Mouse (Mus musculus) forebrain, embryonic 10.5 days (tissue): ENCODE results near the gene Txndc8. TPM values are rescaled to one million over a fixed set of nuclear protein-coding genes. Genes with fewer than 3 reads are reported as not detected.

Source experiments
- DNase-seq: peaks from one replicate; pipeline ENCODE4 v3.0.0-alpha.2; 2017; ENCODE audit warnings: low spot score; ENCODE audit errors: extremely low spot score
- H3K27ac ChIP-seq: fragments of 300-500 bp; sonication (generic); 2 replicates; pipeline ENCODE4 v1.5.1; 2016; ENCODE audit warnings: mild to moderate bottlenecking
- H3K27me3 ChIP-seq: fragments of 300-500 bp; sonication (generic); 2 replicates; pipeline ENCODE4 v1.6.1; 2016; ENCODE audit warnings: mild to moderate bottlenecking; ENCODE audit not compliant: poor library complexity, severe bottlenecking
- H3K36me3 ChIP-seq: fragments of 300-500 bp; sonication (generic); replicated peaks from 2 replicates; pipeline ENCODE4 v1.6.1; 2016; ENCODE audit warnings: mild to moderate bottlenecking, moderate library complexity
- H3K4me1 ChIP-seq: fragments of 300-500 bp; sonication (generic); 2 replicates; pipeline ENCODE4 v1.6.1; 2016
- H3K4me3 ChIP-seq: fragments of 300-500 bp; sonication (generic); 2 replicates; pipeline ENCODE4 v1.5.1; 2016; ENCODE audit warnings: mild to moderate bottlenecking, moderate library complexity
- H3K9me3 ChIP-seq: fragments of 300-500 bp; sonication (generic); 2 replicates; pipeline ENCODE4 v1.6.1; 2016; ENCODE audit warnings: mild to moderate bottlenecking, moderate library complexity
- WGBS: fragments of 180-500 bp; shearing (Covaris S2); methylation state at CpG from one replicate; pipeline ENCODE4 v1.1.7; 2016; 5-methylcytosine and 5-hydroxymethylcytosine counted together
- polyA plus RNA-seq: library from polyadenylated mRNA; unstranded; fragments of >200 nt; fragmentation: Nextera tagmentation; extraction: Ambion mirVana; gene quantifications from 2 replicates; pipeline ENCODE4 v1.2.1, GENCODE M21; 2016

The Txndc8 gene
- not detected in 2 replicates for polyA plus RNA-seq

- Histone ChIP-seq H3K4me1 (no peaks in the 10 kb centered on the region), H3K27ac (no peak within 1 kb of the TSS), H3K9me3 (no peaks in the 10 kb centered on the region), H3K4me3 (no peak within 1 kb of the TSS), H3K36me3 (no peaks in the 10 kb centered on the region), H3K27me3 (no peaks in the 10 kb centered on the region)
- no peak for DNase-seq
- WGBS = 94% methylated on average over 5 of the region's 5 CpGs
Observed at GRCm38 (mm10) chr4:58009024-58009423, at the start of gene Txndc8. TSS of gene Txndc8 (minus strand) at chr4:58009124.

- Histone ChIP-seq H3K4me1 (no peaks in the 10 kb centered on the region), H3K27ac (no peak overlapping the region), H3K4me3 (no peak overlapping the region), H3K27me3 (no peaks in the 10 kb centered on the region), H3K9me3 (no peaks in the 10 kb centered on the region), H3K36me3 (no peaks in the 10 kb centered on the region)
- DNase-seq = no peak
Observed at GRCm38 (mm10) chr4:58055653-58056052, 46.7 kb upstream of the Txndc8 start.

- no peaks in the 10 kb centered on the region for H3K9me3 ChIP-seq
- no peak overlapping the region for H3K27ac ChIP-seq
- H3K36me3 ChIP-seq = no peaks in the 10 kb centered on the region
- WGBS = 74% methylated on average over 5 of the region's 5 CpGs
- no peaks in the 10 kb centered on the region for H3K4me1 ChIP-seq
- DNase-seq = no peak
- no peak overlapping the region for H3K4me3 ChIP-seq
- H3K27me3 ChIP-seq = no peaks in the 10 kb centered on the region
Observed at GRCm38 (mm10) chr4:58054441-58054840, 45.5 kb upstream of the Txndc8 start.

- DNase-seq = no peak
- WGBS = 83% methylated on average over 8 of the region's 8 CpGs
- Histone ChIP-seq H3K9me3 (no peaks in the 10 kb centered on the region), H3K27me3 (no peaks in the 10 kb centered on the region), H3K36me3 (no peaks in the 10 kb centered on the region), H3K27ac (no peak overlapping the region), H3K4me3 (no peak overlapping the region), H3K4me1 (no peaks in the 10 kb centered on the region)
Observed at GRCm38 (mm10) chr4:58050746-58051145, 41.8 kb upstream of the Txndc8 start.

GRCm38 (mm10) chr4:58050276-58050675 lies 41.4 kb upstream of the Txndc8 start:
- Histone ChIP-seq H3K4me1 (no peaks in the 10 kb centered on the region), H3K4me3 (no peak overlapping the region), H3K36me3 (no peaks in the 10 kb centered on the region), H3K27me3 (no peaks in the 10 kb centered on the region), H3K27ac (no peak overlapping the region), H3K9me3 (no peaks in the 10 kb centered on the region)
- no peak for DNase-seq
- 92% methylated on average over 8 of the region's 8 CpGs for WGBS

- H3K4me1 ChIP-seq = no peaks in the 10 kb centered on the region
- H3K27ac ChIP-seq = no peak overlapping the region
- no peaks in the 10 kb centered on the region for H3K27me3 ChIP-seq
- no peaks in the 10 kb centered on the region for H3K36me3 ChIP-seq
- H3K4me3 ChIP-seq = no peak overlapping the region
- no peaks in the 10 kb centered on the region for H3K9me3 ChIP-seq
- WGBS = 93% methylated on average over 6 of the region's 6 CpGs
- DNase-seq = no peak
Observed at GRCm38 (mm10) chr4:58044833-58045232, 35.9 kb upstream of the Txndc8 start.

- H3K27me3 ChIP-seq = no peaks in the 10 kb centered on the region
- H3K9me3 ChIP-seq = no peaks in the 10 kb centered on the region
- H3K27ac ChIP-seq = no peak overlapping the region
- H3K36me3 ChIP-seq = no peaks in the 10 kb centered on the region
- H3K4me3 ChIP-seq = no peak overlapping the region
- 93% methylated on average over 3 of the region's 3 CpGs for WGBS
- H3K4me1 ChIP-seq = no peaks in the 10 kb centered on the region
- no peak for DNase-seq
Observed at GRCm38 (mm10) chr4:58044356-58044755, 35.4 kb upstream of the Txndc8 start.

GRCm38 (mm10) chr4:58040093-58040492 lies 31.2 kb upstream of the Txndc8 start:
- no peak for DNase-seq
- Histone ChIP-seq H3K4me3 (no peak overlapping the region), H3K4me1 (no peaks in the 10 kb centered on the region), H3K27ac (no peak overlapping the region), H3K36me3 (no peaks in the 10 kb centered on the region), H3K9me3 (no peaks in the 10 kb centered on the region), H3K27me3 (no peaks in the 10 kb centered on the region)
- WGBS = 77% methylated on average over 2 of the region's 2 CpGs

- 89% methylated on average over 6 of the region's 6 CpGs for WGBS
Observed at GRCm38 (mm10) chr4:58037096-58037705, 28.3 kb upstream of the Txndc8 start.

GRCm38 (mm10) chr4:58034663-58035062 lies 25.7 kb upstream of the Txndc8 start:
- no peaks in the 10 kb centered on the region for H3K36me3 ChIP-seq
- WGBS = 51% methylated on average over 13 of the region's 13 CpGs
- DNase-seq = no peak
- H3K27me3 ChIP-seq = no peaks in the 10 kb centered on the region
- 0 out of 2 replicates have a peak, but pooled peaks cover 4% of the 10 kb centered on the region for H3K9me3 ChIP-seq
- H3K4me1 ChIP-seq = peaks cover 5% of the 10 kb centered on the region; the same call in 1 of the 2 replicates
- no peak overlapping the region for H3K4me3 ChIP-seq
- H3K27ac ChIP-seq = no peak overlapping the region

More at GRCm38 (mm10) chr4:58037096-58037705, 28.3 kb upstream of the Txndc8 start:
- Histone ChIP-seq H3K36me3 (no peaks in the 10 kb centered on the region), H3K4me1 (peaks cover 5% of the 10 kb centered on the region; the same call in 1 of the 2 replicates), H3K4me3 (no peak overlapping the region), H3K9me3 (no peaks in the 10 kb centered on the region), H3K27me3 (no peaks in the 10 kb centered on the region), H3K27ac (no peak overlapping the region)
- DNase-seq = no peak

GRCm38 (mm10) chr4:58032714-58033113 lies 23.8 kb upstream of the Txndc8 start:
- no peak overlapping the region for H3K4me3 ChIP-seq
- DNase-seq = no peak
- no peaks in the 10 kb centered on the region for H3K27me3 ChIP-seq
- 0 out of 2 replicates have a peak, but pooled peaks cover 4% of the 10 kb centered on the region for H3K9me3 ChIP-seq
- no peak overlapping the region for H3K27ac ChIP-seq
- H3K36me3 ChIP-seq = no peaks in the 10 kb centered on the region
- 80% methylated on average over 1 of the region's 1 CpGs for WGBS
- H3K4me1 ChIP-seq = peaks cover 5% of the 10 kb centered on the region; the same call in 1 of the 2 replicates

- 63% methylated on average over 3 of the region's 3 CpGs for WGBS
- Histone ChIP-seq H3K4me3 (no peak overlapping the region), H3K27ac (no peak overlapping the region)
Observed at GRCm38 (mm10) chr4:58003501-58003900, 5.4 kb downstream of the Txndc8 start.

GRCm38 (mm10) chr4:57991425-57991824 lies 17.5 kb downstream of the Txndc8 start:
- no peaks in the 10 kb centered on the region for H3K9me3 ChIP-seq
- H3K4me1 ChIP-seq = no peaks in the 10 kb centered on the region
- H3K27me3 ChIP-seq = no peaks in the 10 kb centered on the region
- no peak for DNase-seq
- H3K36me3 ChIP-seq = no peaks in the 10 kb centered on the region
- H3K4me3 ChIP-seq = no peak overlapping the region
- no peak overlapping the region for H3K27ac ChIP-seq
- 79% methylated on average over 1 of the region's 1 CpGs for WGBS

More at GRCm38 (mm10) chr4:58003501-58003900, 5.4 kb downstream of the Txndc8 start:
- Histone ChIP-seq H3K4me1 (no peaks in the 10 kb centered on the region), H3K36me3 (no peaks in the 10 kb centered on the region), H3K27me3 (no peaks in the 10 kb centered on the region), H3K9me3 (no peaks in the 10 kb centered on the region)
- no peak for DNase-seq
